Mouse (Mus musculus) liver, embryonic 11.5 days (tissue): ENCODE data around the gene Cmah. TPM values are rescaled to one million over a fixed set of nuclear protein-coding genes. Genes with fewer than 3 reads are reported as not detected.

Experiments
- ATAC-seq: fragments of 200-750 bp; cut with Nextera tagmentation; replicated peaks from 2 replicates; pipeline ENCODE4 v1.8.0; 2017; ENCODE audit warnings: moderate number of reproducible peaks, mild to moderate bottlenecking, moderate TSS enrichment, moderate library complexity; ENCODE audit not compliant: low FRiP score
- DNase-seq: peaks from one replicate; pipeline ENCODE4 v3.0.0-alpha.2; 2017; ENCODE audit warnings: low spot score
- H3K27ac ChIP-seq: fragments of 300-500 bp; sonication (generic); 2 replicates; pipeline ENCODE4 v1.5.1; 2014; ENCODE audit warnings: mild to moderate bottlenecking, low read depth, low read length, control low read depth
- H3K27me3 ChIP-seq: fragments of 300-500 bp; sonication (generic); replicated peaks from 2 replicates; pipeline ENCODE4 v1.6.1; 2014; ENCODE audit warnings: low read length, mixed read lengths; ENCODE audit not compliant: control insufficient read depth, insufficient read depth
- H3K36me3 ChIP-seq: fragments of 300-500 bp; sonication (generic); 2 replicates; pipeline ENCODE4 v1.6.1; 2014; ENCODE audit warnings: mild to moderate bottlenecking, low read length, moderate library complexity, mixed read lengths; ENCODE audit not compliant: control insufficient read depth, insufficient read depth
- H3K4me1 ChIP-seq: fragments of 300-500 bp; sonication (generic); replicated peaks from 2 replicates; pipeline ENCODE4 v1.6.1; 2014; ENCODE audit warnings: low read length, mixed read lengths; ENCODE audit not compliant: control insufficient read depth, insufficient read depth
- H3K4me2 ChIP-seq: fragments of 300-500 bp; sonication (generic); 2 replicates; pipeline ENCODE4 v1.6.1; 2014; ENCODE audit warnings: mild to moderate bottlenecking, control low read depth, moderate library complexity
- H3K4me3 ChIP-seq: fragments of 300-500 bp; sonication (generic); 2 replicates; pipeline ENCODE4 v1.5.1; 2014; ENCODE audit warnings: low read depth, low read length, control low read depth
- H3K9ac ChIP-seq: fragments of 300-500 bp; sonication (generic); 2 replicates; pipeline ENCODE4 v1.6.1; 2014; ENCODE audit warnings: low read depth, low read length, control low read depth
- H3K9me3 ChIP-seq: fragments of 300-500 bp; sonication (generic); 2 replicates; pipeline ENCODE4 v1.6.1; 2016; ENCODE audit warnings: low read length, inconsistent platforms, mixed read lengths; ENCODE audit not compliant: control insufficient read depth
- WGBS: fragments of 180-500 bp; shearing (Covaris S2); extraction: QIAGEN DNeasy Blood & Tissue Kit; methylation state at CpG from one replicate; pipeline ENCODE4 v1.1.7; 2014; 5-methylcytosine and 5-hydroxymethylcytosine counted together
- polyA plus RNA-seq: library from polyadenylated mRNA; unstranded; fragments of >200 nt; fragmentation: Nextera tagmentation; extraction: Ambion mirVana; gene quantifications from 2 replicates; pipeline ENCODE4 v1.2.1, GENCODE M21; 2014

Gene Cmah
- polyA plus RNA-seq, 1 experiment from 2014 or later = 4.3 TPM

GRCm38 (mm10) chr13:24485964-24486363 lies 158.8 kb downstream of the Cmah start:
- no peak overlapping the region for H3K4me2 ChIP-seq
- no peak overlapping the region for H3K4me3 ChIP-seq
- 75% methylated on average over 9 of the region's 9 CpGs for WGBS
- peaks cover 5% of the 10 kb centered on the region; the same call in 1 of the 2 replicates for H3K4me1 ChIP-seq
- H3K9me3 ChIP-seq = no peaks in the 10 kb centered on the region
- H3K9ac ChIP-seq = no peak overlapping the region
- no peaks in the 10 kb centered on the region for H3K27me3 ChIP-seq
- no peaks in the 10 kb centered on the region for H3K36me3 ChIP-seq
- no peak overlapping the region for H3K27ac ChIP-seq
- no peak for ATAC-seq
- DNase-seq = no peak

GRCm38 (mm10) chr13:24486403-24486802 lies 159.2 kb downstream of the Cmah start:
- H3K9me3 ChIP-seq = no peaks in the 10 kb centered on the region
- no peaks in the 10 kb centered on the region for H3K36me3 ChIP-seq
- no peak overlapping the region for H3K4me3 ChIP-seq
- no peaks in the 10 kb centered on the region for H3K27me3 ChIP-seq
- H3K4me1 ChIP-seq = peaks cover 7% of the 10 kb centered on the region
- H3K9ac ChIP-seq = no peak overlapping the region
- H3K4me2 ChIP-seq = no peak overlapping the region
- H3K27ac ChIP-seq = no peak overlapping the region
- ATAC-seq = peak; percentile 68
- WGBS = 42% methylated on average over 6 of the region's 6 CpGs
- DNase-seq = no peak

- H3K27ac ChIP-seq = no peak overlapping the region
- no peak overlapping the region for H3K4me2 ChIP-seq
- 76% methylated on average over 5 of the region's 5 CpGs for WGBS
- no peaks in the 10 kb centered on the region for H3K9me3 ChIP-seq
- DNase-seq (no peak), ATAC-seq (no peak; the same call in 1 of the 2 replicates)
- H3K4me1 ChIP-seq = peaks cover 13% of the 10 kb centered on the region
- no peaks in the 10 kb centered on the region for H3K36me3 ChIP-seq
- no peaks in the 10 kb centered on the region for H3K27me3 ChIP-seq
- no peak overlapping the region for H3K9ac ChIP-seq
- no peak overlapping the region for H3K4me3 ChIP-seq
These were observed 159.9 kb downstream of the Cmah start for GRCm38 (mm10) chr13:24487061-24487460.

- Histone ChIP-seq H3K4me2 (no peak overlapping the region), H3K4me1 (peaks cover 18% of the 10 kb centered on the region), H3K27ac (no peak overlapping the region), H3K27me3 (no peaks in the 10 kb centered on the region), H3K4me3 (no peak overlapping the region), H3K36me3 (no peaks in the 10 kb centered on the region), H3K9ac (no peak overlapping the region), H3K9me3 (no peaks in the 10 kb centered on the region)
- DNase-seq = no peak
- WGBS = 78% methylated on average over 5 of the region's 5 CpGs
- no peak for ATAC-seq
These were observed 160.3 kb downstream of the Cmah start for GRCm38 (mm10) chr13:24487546-24487945.

GRCm38 (mm10) chr13:24488526-24489070 lies 161.4 kb downstream of the Cmah start:
- Histone ChIP-seq H3K27ac (no peak overlapping the region), H3K36me3 (no peaks in the 10 kb centered on the region), H3K4me3 (no peak overlapping the region), H3K27me3 (no peaks in the 10 kb centered on the region), H3K9me3 (no peaks in the 10 kb centered on the region), H3K4me2 (no peak overlapping the region), H3K9ac (no peak overlapping the region), H3K4me1 (peaks cover 21% of the 10 kb centered on the region)
- ATAC-seq (no peak), DNase-seq (no peak)
- 88% methylated on average over 4 of the region's 4 CpGs for WGBS

GRCm38 (mm10) chr13:24489515-24489914 lies 162.3 kb downstream of the Cmah start:
- ATAC-seq (no peak), DNase-seq (no peak)
- H3K4me1 ChIP-seq = peaks cover 21% of the 10 kb centered on the region
- no peaks in the 10 kb centered on the region for H3K27me3 ChIP-seq
- H3K4me2 ChIP-seq = no peak overlapping the region
- H3K36me3 ChIP-seq = no peaks in the 10 kb centered on the region
- 64% methylated on average over 3 of the region's 3 CpGs for WGBS
- H3K4me3 ChIP-seq = no peak overlapping the region
- no peak overlapping the region for H3K27ac ChIP-seq
- no peaks in the 10 kb centered on the region for H3K9me3 ChIP-seq
- no peak overlapping the region for H3K9ac ChIP-seq

- no peak overlapping the region for H3K4me3 ChIP-seq
- peaks cover 21% of the 10 kb centered on the region for H3K4me1 ChIP-seq
- H3K9ac ChIP-seq = no peak overlapping the region
- no peaks in the 10 kb centered on the region for H3K27me3 ChIP-seq
- no peak for ATAC-seq
- H3K27ac ChIP-seq = no peak overlapping the region
- H3K4me2 ChIP-seq = no peak overlapping the region
- DNase-seq = no peak
- H3K9me3 ChIP-seq = no peaks in the 10 kb centered on the region
- no peaks in the 10 kb centered on the region for H3K36me3 ChIP-seq
- 74% methylated on average over 3 of the region's 3 CpGs for WGBS
These were observed 162.8 kb downstream of the Cmah start for GRCm38 (mm10) chr13:24490041-24490440.

- no peaks in the 10 kb centered on the region for H3K9me3 ChIP-seq
- DNase-seq = no peak
- no peak overlapping the region for H3K9ac ChIP-seq
- H3K27me3 ChIP-seq = no peaks in the 10 kb centered on the region
- H3K27ac ChIP-seq = no peak overlapping the region
- WGBS = 82% methylated on average over 3 of the region's 3 CpGs
- no peak overlapping the region for H3K4me3 ChIP-seq
- no peaks in the 10 kb centered on the region for H3K36me3 ChIP-seq
- H3K4me1 ChIP-seq = peaks cover 22% of the 10 kb centered on the region
- ATAC-seq = no peak
- no peak overlapping the region for H3K4me2 ChIP-seq
These were observed 163.9 kb downstream of the Cmah start for GRCm38 (mm10) chr13:24491101-24491500.

GRCm38 (mm10) chr13:24493784-24494183 lies 166.6 kb downstream of the Cmah start:
- DNase-seq (no peak), ATAC-seq (no peak)
- no peak overlapping the region for H3K4me3 ChIP-seq
- no peak overlapping the region for H3K27ac ChIP-seq
- H3K4me2 ChIP-seq = no peak overlapping the region
- no peak overlapping the region for H3K9ac ChIP-seq
- H3K4me1 ChIP-seq = peaks cover 33% of the 10 kb centered on the region
- H3K27me3 ChIP-seq = no peaks in the 10 kb centered on the region
- no peaks in the 10 kb centered on the region for H3K9me3 ChIP-seq
- WGBS = 81% methylated on average over 3 of the region's 3 CpGs
- no peaks in the 10 kb centered on the region for H3K36me3 ChIP-seq
